13 mouse cellular contexts compared by ENCODE assay signal in genomic region chr11:55712350-55712749, GRCm38 (mm10).
DNase-seq lines count a peak whose midpoint lies in the region; ATAC-seq lines count a peak whose summit lies in the region.
"Had no signal": no experiment of that assay in that cellular context is flagged by ENCODE, and none has a peak within 500 bp of the region (broad histone marks: within the 10 kb centered on the region; RNA-seq: fewer than 3 reads in every experiment).

No protein-coding gene starts in this region.

- no peak overlapping the region for H3K4me3 ChIP-seq in neural tube, embryonic 15.5 days (replicated peaks)
- H3K4me3 ChIP-seq: limb, embryonic 13.5 days; lung, embryonic 15.5 days; neural tube, embryonic 13.5 days had no signal

- no peaks in the 10 kb centered on the region for H3K36me3 ChIP-seq in neural tube, embryonic 15.5 days
- H3K36me3 ChIP-seq: limb, embryonic 13.5 days; lung, embryonic 15.5 days; neural tube, embryonic 13.5 days had no signal

- no peaks in the 10 kb centered on the region for H3K9me3 ChIP-seq in neural tube, embryonic 15.5 days (replicated peaks)
- H3K9me3 ChIP-seq: limb, embryonic 13.5 days; lung, embryonic 15.5 days; neural tube, embryonic 13.5 days had no signal

- no peak overlapping the region for H3K27ac ChIP-seq in neural tube, embryonic 15.5 days (replicated peaks)
- H3K27ac ChIP-seq: limb, embryonic 13.5 days; lung, embryonic 15.5 days; neural tube, embryonic 13.5 days had no signal

- 0 out of 2 replicates have a peak, but pooled peaks cover 3% of the 10 kb centered on the region for H3K4me1 ChIP-seq in neural tube, embryonic 15.5 days
- H3K4me1 ChIP-seq: limb, embryonic 13.5 days; lung, embryonic 15.5 days; neural tube, embryonic 13.5 days had no signal

- WGBS in neural tube, embryonic 15.5 days, result 84% methylated on average over 1 of the region's 1 CpGs

- no peak overlapping the region for H3K4me2 ChIP-seq in neural tube, embryonic 15.5 days
- H3K4me2 ChIP-seq: limb, embryonic 13.5 days; lung, embryonic 15.5 days; neural tube, embryonic 13.5 days had no signal

- no peak overlapping the region for H3K9ac ChIP-seq in neural tube, embryonic 15.5 days (replicated peaks)
- H3K9ac ChIP-seq: limb, embryonic 13.5 days; lung, embryonic 15.5 days; neural tube, embryonic 13.5 days had no signal

- peak; percentile 79 for ATAC-seq in cerebellum, adult (ENCODE audit: insufficient number of reproducible peaks, low FRiP score, low TSS enrichment)
- ATAC-seq in neural tube, embryonic 15.5 days (ENCODE audit: low FRiP score), result no peak

- peak; percentile 24 to 65 for DNase-seq in heart, adult 18-20 months
- no peak for DNase-seq in heart, postnatal 4 days
- DNase-seq in kidney, postnatal 25 days, result peak; percentile 4 to 47
- no peak for DNase-seq in kidney, postnatal 10 days
- peak; percentile 87 for DNase-seq in cerebellum, postnatal 25 days
- DNase-seq in thymus, postnatal 4 days, result no peak
- DNase-seq: adrenal gland, adult 2 months; gastrocnemius, postnatal 25 days had no signal

- H3K27me3 ChIP-seq in neural tube, embryonic 15.5 days (replicated peaks), result no peaks in the 10 kb centered on the region
- H3K27me3 ChIP-seq: limb, embryonic 13.5 days; lung, embryonic 15.5 days; neural tube, embryonic 13.5 days had no signal

Comparison
In these comparisons a context has a peak if more than half of its experiments do, and no peak if none do; other contexts are left out.
1. DNase-seq: peak in heart, adult 18-20 months (2 of 2), kidney, postnatal 25 days (2 of 2) and cerebellum, postnatal 25 days (2 of 2); none in heart, postnatal 4 days (single experiment), kidney, postnatal 10 days (single experiment) and thymus, postnatal 4 days (single experiment).